ENCODE assay signal across 13 mouse cellular contexts in the genomic region with DNA sequence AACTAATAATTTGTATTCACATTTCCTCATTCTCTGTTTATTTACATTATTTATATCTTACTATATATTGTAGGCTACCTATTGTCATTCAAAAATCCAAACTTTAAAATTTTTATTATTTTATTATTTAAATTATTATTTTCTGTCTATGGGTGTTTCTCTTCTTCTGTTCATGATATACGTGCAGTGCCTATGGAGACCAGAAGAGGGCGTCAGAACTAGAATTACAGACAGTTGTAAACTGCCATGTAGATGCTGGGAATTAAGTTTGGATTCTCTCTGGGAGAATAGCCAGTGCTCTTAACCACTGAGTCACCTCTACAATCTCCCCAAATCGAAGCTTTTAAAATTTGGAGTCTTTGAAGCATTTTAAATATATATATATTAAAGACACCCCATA.
DNase-seq lines count a peak whose midpoint lies in the region; ATAC-seq and TF ChIP-seq lines count a peak whose summit lies in the region.
"Had no signal": no experiment of that assay in that cellular context is flagged by ENCODE, and none has a peak within 500 bp of the region (broad histone marks: within the 10 kb centered on the region; RNA-seq: fewer than 3 reads in every experiment).

No protein-coding gene starts in this region.

- no peak overlapping the region for H3K27ac ChIP-seq in heart, embryonic 11.5 days (ENCODE audit: low read depth, low read length)
- H3K27ac ChIP-seq in lung, postnatal 0 days (ENCODE audit: low read length) = no peak overlapping the region
- H3K27ac ChIP-seq in ES-E14 (ENCODE audit: insufficient read depth, low read depth, low read length, poor library complexity, severe bottlenecking) = no peak overlapping the region
- H3K27ac ChIP-seq: embryonic facial prominence, embryonic 13.5 days; forebrain, embryonic 13.5 days; heart, embryonic 13.5 days; limb, embryonic 13.5 days had no signal

- peaks cover 6% of the 10 kb centered on the region for H3K4me1 ChIP-seq in heart, embryonic 11.5 days (ENCODE audit: control insufficient read depth, insufficient read depth, low read length)
- no peaks in the 10 kb centered on the region for H3K4me1 ChIP-seq in lung, postnatal 0 days (ENCODE audit: insufficient read depth, low read depth, low read length)
- no peaks in the 10 kb centered on the region for H3K4me1 ChIP-seq in ES-E14 (ENCODE audit: control insufficient read depth in 2 of 2, insufficient read depth in 2 of 2, low read length in 2 of 2, poor library complexity in 1 of 2)
- H3K4me1 ChIP-seq: embryonic facial prominence, embryonic 13.5 days had no signal

- no peak overlapping the region for H3K4me2 ChIP-seq in heart, embryonic 11.5 days
- no peak overlapping the region for H3K4me2 ChIP-seq in lung, postnatal 0 days (replicated peaks; ENCODE audit: low read depth, low read length)
- H3K4me2 ChIP-seq: embryonic facial prominence, embryonic 13.5 days; forebrain, embryonic 13.5 days; heart, embryonic 13.5 days; limb, embryonic 13.5 days had no signal

- ATAC-seq in heart, embryonic 11.5 days (replicated peaks; ENCODE audit: insufficient number of reproducible peaks, low FRiP score, low TSS enrichment) = no peak
- no peak for ATAC-seq in lung, postnatal 0 days
- ATAC-seq: forebrain, embryonic 13.5 days; inflammation-experienced regulatory T-cells, adult 6 months had no signal

- no peak overlapping the region for H3K4me3 ChIP-seq in heart, embryonic 11.5 days (ENCODE audit: low read depth, low read length)
- no peak overlapping the region for H3K4me3 ChIP-seq in lung, postnatal 0 days (ENCODE audit: low read depth, low read length)
- H3K4me3 ChIP-seq in ES-E14 (ENCODE audit: insufficient read depth in 1 of 2, low read depth in 1 of 2, low read length in 2 of 2, poor library complexity in 1 of 2, severe bottlenecking in 1 of 2) = no peak overlapping the region
- H3K4me3 ChIP-seq: embryonic facial prominence, embryonic 13.5 days; forebrain, embryonic 13.5 days; heart, embryonic 13.5 days; limb, embryonic 13.5 days had no signal

- H3K9ac ChIP-seq in heart, embryonic 11.5 days (ENCODE audit: low read depth, low read length) = no peak overlapping the region
- no peak overlapping the region for H3K9ac ChIP-seq in lung, postnatal 0 days (replicated peaks; ENCODE audit: low read depth)
- no peak overlapping the region for H3K9ac ChIP-seq in ES-E14 (ENCODE audit: insufficient read depth, low read depth, low read length, poor library complexity, severe bottlenecking)
- H3K9ac ChIP-seq: embryonic facial prominence, embryonic 13.5 days; forebrain, embryonic 13.5 days; heart, embryonic 13.5 days; limb, embryonic 13.5 days had no signal

- no peaks in the 10 kb centered on the region for H3K36me3 ChIP-seq in heart, embryonic 11.5 days (ENCODE audit: control insufficient read depth, insufficient read depth, low read length)
- H3K36me3 ChIP-seq in lung, postnatal 0 days (ENCODE audit: insufficient read depth, low read length) = no peaks in the 10 kb centered on the region
- H3K36me3 ChIP-seq in ES-E14 (ENCODE audit: control insufficient read depth, insufficient read depth, low read length, poor library complexity, severe bottlenecking) = peaks cover 6% of the 10 kb centered on the region; the same call in 1 of the 2 replicates
- H3K36me3 ChIP-seq: embryonic facial prominence, embryonic 13.5 days; limb, embryonic 13.5 days had no signal

- peak; percentile 19 for DNase-seq in heart, postnatal 4 days
- DNase-seq in lung, postnatal 0 days (ENCODE audit: low spot score) = peak; percentile 27
- no peak for DNase-seq in lung, adult 18-20 months
- peak; percentile 12 for DNase-seq in ES-E14 (ENCODE audit: low read depth, low spot score)
- DNase-seq in c-Kit-positive CD71-positive TER-119-positive erythroid progenitor cells, embryonic 14.5 days (ENCODE audit: low spot score) = peak; percentile 6
- DNase-seq in left cerebral cortex, adult 8-10 months (ENCODE audit: low spot score in 2 of 2) = no peak
- DNase-seq: spleen, adult 18-20 months had no signal

- in situ Hi-C loops in ES-E14 (cut with MboI; ENCODE audit: low sequenced_read_pairs in 2 of 2, unreplicated experiment in 2 of 2) = no loop called here

- no peaks in the 10 kb centered on the region for H3K27me3 ChIP-seq in heart, embryonic 11.5 days (ENCODE audit: control insufficient read depth, insufficient read depth, low read length)
- no peaks in the 10 kb centered on the region for H3K27me3 ChIP-seq in lung, postnatal 0 days (replicated peaks; ENCODE audit: insufficient read depth, low read length)
- H3K27me3 ChIP-seq: forebrain, embryonic 13.5 days; heart, embryonic 13.5 days; limb, embryonic 13.5 days had no signal

- H3K9me3 ChIP-seq in heart, embryonic 11.5 days (replicated peaks; ENCODE audit: control insufficient read depth, low read length) = no peaks in the 10 kb centered on the region
- no peaks in the 10 kb centered on the region for H3K9me3 ChIP-seq in lung, postnatal 0 days (ENCODE audit: low read length)
- H3K9me3 ChIP-seq in ES-E14 (ENCODE audit: control insufficient read depth, insufficient read depth, low read depth, low read length) = no peaks in the 10 kb centered on the region
- H3K9me3 ChIP-seq: embryonic facial prominence, embryonic 13.5 days; forebrain, embryonic 13.5 days; heart, embryonic 13.5 days; limb, embryonic 13.5 days had no signal

- peak; percentile 53 for TF ChIP-seq CTCF in lung, postnatal 0 days (IDR thresholded peaks at IDR 0.05)

- WGBS in heart, embryonic 11.5 days (ENCODE audit: insufficient replicate concordance) = 54% methylated on average over 3 of the region's 3 CpGs
- 56% methylated on average over 3 of the region's 3 CpGs for WGBS in lung, postnatal 0 days

- no peak for TF ChIP-seq EP300 in lung, postnatal 0 days (IDR thresholded peaks at IDR 0.05)

TF ChIP-seq in ES-E14, 5 proteins besides CTCF, POLR2A, EP300 and RAD21:
- TF ChIP-seq MAFK (IDR thresholded peaks at IDR 0.05; ENCODE audit: insufficient read depth, low read depth, low read length) (no peak), ZNF384 (IDR thresholded peaks at IDR 0.05; ENCODE audit: low read depth, low read length) (no peak), ZC3H11A (IDR thresholded peaks at IDR 0.05; ENCODE audit: borderline replicate concordance, low read depth, low read length) (no peak), HCFC1 (IDR thresholded peaks at IDR 0.05; ENCODE audit: borderline replicate concordance, insufficient read depth, low read length) (no peak), CHD2 (IDR thresholded peaks at IDR 0.05; ENCODE audit: low read depth, low read length) (no peak)

Comparison
In these comparisons a context has a peak if more than half of its experiments do, and no peak if none do; other contexts are left out.
1. DNase-seq: peak in heart, postnatal 4 days (single experiment), lung, postnatal 0 days (single experiment), ES-E14 (single experiment) and c-Kit-positive CD71-positive TER-119-positive erythroid progenitor cells, embryonic 14.5 days (single experiment); none in lung, adult 18-20 months (0 of 2) and left cerebral cortex, adult 8-10 months (0 of 2).